ENCODE assay signal across 8 mouse cellular contexts in the genomic region with DNA sequence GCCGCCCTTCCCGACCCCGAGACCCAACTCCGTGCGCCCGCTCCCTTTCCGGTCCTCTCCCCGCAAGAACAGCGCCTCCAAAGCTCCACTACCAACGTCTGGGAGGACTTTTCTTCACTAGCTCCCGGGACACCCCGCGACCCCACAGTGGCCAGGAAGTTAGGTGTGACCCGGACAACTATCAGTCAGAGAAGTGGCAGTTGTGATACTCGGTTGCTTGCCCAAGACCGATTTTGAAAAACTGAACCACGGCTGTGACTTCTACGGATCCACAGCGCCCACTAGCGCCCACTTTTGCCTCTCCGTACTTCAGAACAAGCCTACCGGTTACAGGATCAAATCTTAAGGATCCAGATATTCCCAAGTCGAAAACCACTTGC. TPM values are rescaled to one million over a fixed set of nuclear protein-coding genes. Genes with fewer than 3 reads are reported as not detected.
DNase-seq lines count a peak whose midpoint lies in the region; ATAC-seq and TF ChIP-seq lines count a peak whose summit lies in the region.

No protein-coding gene starts in this region.

- peak; percentile 81 for TF ChIP-seq CTCF in ES-Bruce4 (IDR thresholded peaks at IDR 0.05; ENCODE audit: low read depth, low read length)
- TF ChIP-seq CTCF in liver, postnatal 0 days (IDR thresholded peaks at IDR 0.05; ENCODE audit: low read depth) = peak; percentile 84

- peak overlapping the region; percentile 91 for H3K4me3 ChIP-seq in ES-Bruce4 (ENCODE audit: low read depth, low read length)
- H3K4me3 ChIP-seq in forebrain, embryonic 15.5 days = peak overlapping the region; percentile 96
- H3K4me3 ChIP-seq in liver, postnatal 0 days (ENCODE audit: low read depth, low read length) = peak overlapping the region; percentile 61
- peak overlapping the region; percentile 88 for H3K4me3 ChIP-seq in neural tube, embryonic 13.5 days

- H3K9ac ChIP-seq in ES-Bruce4 (ENCODE audit: low read depth, poor library complexity, severe bottlenecking) = peak overlapping the region; percentile 83
- peak overlapping the region; percentile 61 for H3K9ac ChIP-seq in forebrain, embryonic 15.5 days (replicated peaks)
- H3K9ac ChIP-seq in liver, postnatal 0 days (replicated peaks) = peak overlapping the region; percentile 17
- peak overlapping the region; percentile 99 for H3K9ac ChIP-seq in neural tube, embryonic 13.5 days

- TF ChIP-seq EP300 in ES-Bruce4 (IDR thresholded peaks at IDR 0.05; ENCODE audit: insufficient read depth, low read depth, low read length) = no peak
- no peak for TF ChIP-seq EP300 in liver, postnatal 0 days (IDR thresholded peaks at IDR 0.05; ENCODE audit: low read depth)

- no peak for TF ChIP-seq POLR2A in ES-Bruce4 (IDR thresholded peaks at IDR 0.05; ENCODE audit: insufficient read depth, low read length)

- intact Hi-C loops in heart, postnatal 25 days (cut with DNase I) = loop anchor here (2.0 to 5.0 kb wide), 4 partner anchors 71 to 331 kb away; no protein-coding TSS in a partner anchor

- DNase-seq in cerebellum, adult 11-12 months = peak; percentile 68
- peak; percentile 67 for DNase-seq in heart, postnatal 25 days (ENCODE audit: low spot score)
- peak; percentile 91 for DNase-seq in layer of hippocampus, adult 11-12 months (ENCODE audit: low spot score)
- peak; percentile 87 for DNase-seq in liver, postnatal 0 days
- DNase-seq in telencephalon, adult 2 months (ENCODE audit: low read depth, low spot score) = peak; percentile 82

- H3K27ac ChIP-seq in ES-Bruce4 (ENCODE audit: insufficient read depth, low read length) = no peak overlapping the region
- H3K27ac ChIP-seq in forebrain, embryonic 15.5 days (replicated peaks) = peak overlapping the region; percentile 97
- 0 out of 2 replicates have a peak overlapping the region, but pooled peaks have one; percentile 30 for H3K27ac ChIP-seq in liver, postnatal 0 days (ENCODE audit: low read depth)
- H3K27ac ChIP-seq in neural tube, embryonic 13.5 days (replicated peaks) = peak overlapping the region; percentile 96

- no peaks in the 10 kb centered on the region for H3K4me1 ChIP-seq in ES-Bruce4 (ENCODE audit: control insufficient read depth, insufficient read depth, low read length)
- peaks cover 7% of the 10 kb centered on the region; the same call in 1 of the 2 replicates for H3K4me1 ChIP-seq in forebrain, embryonic 15.5 days
- H3K4me1 ChIP-seq in liver, postnatal 0 days (ENCODE audit: insufficient read depth) = peaks cover 13% of the 10 kb centered on the region
- H3K4me1 ChIP-seq in neural tube, embryonic 13.5 days (replicated peaks) = peaks cover 22% of the 10 kb centered on the region

- H3K9me3 ChIP-seq in ES-Bruce4 (replicated peaks; ENCODE audit: control insufficient read depth, insufficient read depth, low read length, poor library complexity, severe bottlenecking) = no peaks in the 10 kb centered on the region
- no peaks in the 10 kb centered on the region for H3K9me3 ChIP-seq in forebrain, embryonic 15.5 days
- no peaks in the 10 kb centered on the region for H3K9me3 ChIP-seq in liver, postnatal 0 days (ENCODE audit: low read length)
- no peaks in the 10 kb centered on the region for H3K9me3 ChIP-seq in neural tube, embryonic 13.5 days

- peaks cover 2% of the 10 kb centered on the region; the same call in 1 of the 2 replicates for H3K27me3 ChIP-seq in ES-Bruce4 (ENCODE audit: control insufficient read depth, insufficient read depth, low read length, poor library complexity, severe bottlenecking)
- no peaks in the 10 kb centered on the region for H3K27me3 ChIP-seq in forebrain, embryonic 15.5 days
- peaks cover 28% of the 10 kb centered on the region for H3K27me3 ChIP-seq in liver, postnatal 0 days (ENCODE audit: insufficient read depth, low read length)
- no peaks in the 10 kb centered on the region for H3K27me3 ChIP-seq in neural tube, embryonic 13.5 days

- peaks cover 16% of the 10 kb centered on the region for H3K36me3 ChIP-seq in ES-Bruce4 (ENCODE audit: control insufficient read depth, insufficient read depth, low read length, poor library complexity, severe bottlenecking)
- H3K36me3 ChIP-seq in forebrain, embryonic 15.5 days = peaks cover 9% of the 10 kb centered on the region
- H3K36me3 ChIP-seq in liver, postnatal 0 days (replicated peaks; ENCODE audit: insufficient read depth, low read length) = peaks cover 18% of the 10 kb centered on the region
- H3K36me3 ChIP-seq in neural tube, embryonic 13.5 days = peaks cover 11% of the 10 kb centered on the region

- ATAC-seq in forebrain, embryonic 15.5 days (replicated peaks) = peak; percentile 0; the same call in 1 of the 2 replicates
- peak; percentile 43 for ATAC-seq in liver, postnatal 0 days
- ATAC-seq in neural tube, embryonic 13.5 days (ENCODE audit: low read depth) = peak; percentile 34

- H3K4me2 ChIP-seq in forebrain, embryonic 15.5 days (replicated peaks) = peak overlapping the region; percentile 66
- H3K4me2 ChIP-seq in liver, postnatal 0 days (ENCODE audit: low read depth, low read length) = peak overlapping the region; percentile 89
- H3K4me2 ChIP-seq in neural tube, embryonic 13.5 days = peak overlapping the region; percentile 85

- under 1% methylated on average over 23 of the region's 23 CpGs for WGBS in forebrain, embryonic 15.5 days
- under 1% methylated on average over 21 of the region's 23 CpGs for WGBS in liver, postnatal 0 days (ENCODE audit: insufficient replicate concordance)
- under 1% methylated on average over 23 of the region's 23 CpGs for WGBS in neural tube, embryonic 13.5 days

RNA-seq across cellular contexts. Expression of gene Efnb2, which starts 0.7 kb away (rescaled TPM):
- polyA plus RNA-seq in ES-Bruce4 (2011; ENCODE audit: insufficient read depth, insufficient read length, low read depth, missing spikeins) = 22.8 and 27.0 TPM in 2 replicates
- 65.3 and 66.4 TPM in 2 replicates for polyA plus RNA-seq in forebrain, embryonic 15.5 days (2015; fragmentation: Nextera tagmentation; extraction: Ambion mirVana)
- total RNA-seq in heart, postnatal 25 days (2021) = 10 to 100 TPM; 24.8 to 29.4 TPM
- polyA plus RNA-seq in liver, postnatal 0 days (2015; fragmentation: Nextera tagmentation; extraction: Ambion mirVana) = 1.0 TPM in 2 replicates
- polyA plus RNA-seq in neural tube, embryonic 13.5 days (2015; fragmentation: Nextera tagmentation; extraction: Ambion mirVana) = 24.5 and 26.6 TPM in 2 replicates

RNA-seq across cellular contexts. Expression of gene Arglu1, which starts 28.6 kb away (rescaled TPM):
- 164 and 189 TPM in 2 replicates for polyA plus RNA-seq in ES-Bruce4 (2011; ENCODE audit: insufficient read depth, insufficient read length, low read depth, missing spikeins)
- 199 TPM in 2 replicates for polyA plus RNA-seq in forebrain, embryonic 15.5 days (2015; fragmentation: Nextera tagmentation; extraction: Ambion mirVana)
- 10 to 100 TPM; 29.4 to 30.4 TPM for total RNA-seq in heart, postnatal 25 days (2021)
- 40.5 and 43.2 TPM in 2 replicates for polyA plus RNA-seq in liver, postnatal 0 days (2015; fragmentation: Nextera tagmentation; extraction: Ambion mirVana)
- polyA plus RNA-seq in neural tube, embryonic 13.5 days (2015; fragmentation: Nextera tagmentation; extraction: Ambion mirVana) = 184 TPM in 2 replicates

Comparison
In these comparisons a context has a peak if more than half of its experiments do, and no peak if none do; other contexts are left out.
1. H3K9ac ChIP-seq: peak in every context shown above with its lines; median percentile 99 in neural tube, embryonic 13.5 days; 83 in ES-Bruce4; 61 in forebrain, embryonic 15.5 days; 17 in liver, postnatal 0 days.
2. RNA of gene Efnb2, which starts 0.7 kb away (polyA plus RNA-seq): 65.3 to 66.4 TPM in forebrain, embryonic 15.5 days, 24.5 to 26.6 TPM in neural tube, embryonic 13.5 days and 22.8 to 27.0 TPM in ES-Bruce4; 1.0 TPM in liver, postnatal 0 days; every median in the first group is over 10 times any median in the second.
3. Peak in every context shown above with its lines, with median percentiles within 50 percentile points of each other: H3K4me3 ChIP-seq, DNase-seq, ATAC-seq and H3K4me2 ChIP-seq.